Mouse (Mus musculus): ENCODE measurements around the gene Btbd9.
A peak's percentile ranks its signal among the peaks of the same experiment; 100 is the strongest.

Gene Btbd9

GRCm38 (mm10) chr17:30263535-30263934 lies 312.8 kb downstream of the Btbd9 start:
- no peak for ATAC-seq (ENCODE audit: insufficient number of reproducible peaks, low FRiP score, low TSS enrichment)

DNA sequence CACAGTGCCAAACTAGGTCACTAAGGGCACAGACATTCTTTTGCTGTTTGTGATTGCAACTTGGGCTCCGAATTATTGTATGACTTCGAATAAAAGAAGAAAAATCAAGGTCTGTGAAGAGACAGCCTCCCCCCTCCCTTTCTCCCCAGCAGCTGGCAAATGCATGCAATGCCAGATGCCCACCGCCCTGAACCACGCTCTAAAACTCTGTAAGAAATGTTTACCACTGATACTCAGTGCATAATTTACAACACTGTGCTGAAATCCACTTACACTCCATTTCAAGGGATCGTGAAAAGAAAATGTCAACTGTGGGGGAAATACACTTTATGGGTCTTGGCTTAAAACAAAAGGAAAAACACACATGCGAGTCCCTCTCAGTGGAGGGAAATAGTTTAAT lies 313.3 kb downstream of the Btbd9 start:
- ATAC-seq (ENCODE audit: insufficient number of reproducible peaks, low FRiP score, low TSS enrichment), result no peak

DNA sequence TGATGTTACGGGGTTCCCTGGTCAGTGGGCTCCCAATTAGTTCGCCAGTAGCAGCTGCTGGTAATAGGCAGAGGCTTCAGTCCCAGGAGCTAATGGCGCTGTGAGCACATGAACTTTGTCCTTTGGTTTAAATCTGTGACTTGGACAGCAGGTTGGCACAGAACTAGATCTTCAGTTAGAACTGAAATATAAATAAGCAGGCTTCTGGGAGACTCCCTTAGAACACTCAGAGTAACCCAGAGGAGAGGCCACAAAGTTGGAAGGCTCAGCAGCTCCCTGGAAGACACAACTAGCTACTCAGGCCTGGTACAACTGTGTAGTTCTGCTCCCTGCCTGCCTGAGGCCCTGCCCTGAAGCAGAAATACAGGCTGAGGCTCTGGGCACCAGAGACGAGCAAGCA lies 313.8 kb downstream of the Btbd9 start:
- ATAC-seq (ENCODE audit: insufficient number of reproducible peaks, low FRiP score, low TSS enrichment), result no peak

- no peak for ATAC-seq (ENCODE audit: insufficient number of reproducible peaks, low FRiP score, low TSS enrichment)
These were observed 314.3 kb downstream of the Btbd9 start for GRCm38 (mm10) chr17:30261983-30262340.

DNA sequence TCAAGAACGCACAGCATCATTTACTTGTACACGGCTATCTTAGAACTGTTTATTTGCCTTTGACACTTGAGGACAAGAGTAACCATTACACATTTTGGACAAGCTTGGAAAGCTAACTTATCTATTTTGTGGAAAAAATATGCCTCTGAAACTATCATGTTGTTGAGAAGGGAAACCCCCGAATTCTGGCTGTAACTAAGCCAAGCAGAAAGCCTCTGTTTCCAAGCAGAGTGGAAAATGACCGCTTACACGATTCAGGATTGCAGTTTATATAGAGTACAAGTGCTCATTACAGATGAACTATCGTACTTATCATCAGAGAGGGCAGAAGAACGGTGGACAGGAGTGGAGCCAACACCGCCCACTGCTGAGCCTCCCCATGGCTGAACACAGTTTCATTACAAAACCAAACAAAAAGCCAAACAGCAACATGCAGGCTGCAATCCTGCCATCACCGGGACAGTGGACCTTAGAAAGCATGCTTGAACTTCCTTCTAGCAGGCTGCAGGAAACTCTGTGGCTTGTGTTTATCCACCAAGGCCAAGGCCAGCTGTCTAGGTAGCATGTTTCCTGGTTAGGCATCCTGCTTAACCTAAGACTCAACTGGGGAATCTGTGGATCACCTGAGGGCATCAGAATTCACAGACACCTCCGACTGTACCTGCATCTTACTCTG lies 314.8 kb downstream of the Btbd9 start:
- no peak for ATAC-seq (ENCODE audit: insufficient number of reproducible peaks, low FRiP score, low TSS enrichment)

- no peak for ATAC-seq (ENCODE audit: insufficient number of reproducible peaks, low FRiP score, low TSS enrichment)
These were observed 315.5 kb downstream of the Btbd9 start for GRCm38 (mm10) chr17:30260641-30261306.

DNA sequence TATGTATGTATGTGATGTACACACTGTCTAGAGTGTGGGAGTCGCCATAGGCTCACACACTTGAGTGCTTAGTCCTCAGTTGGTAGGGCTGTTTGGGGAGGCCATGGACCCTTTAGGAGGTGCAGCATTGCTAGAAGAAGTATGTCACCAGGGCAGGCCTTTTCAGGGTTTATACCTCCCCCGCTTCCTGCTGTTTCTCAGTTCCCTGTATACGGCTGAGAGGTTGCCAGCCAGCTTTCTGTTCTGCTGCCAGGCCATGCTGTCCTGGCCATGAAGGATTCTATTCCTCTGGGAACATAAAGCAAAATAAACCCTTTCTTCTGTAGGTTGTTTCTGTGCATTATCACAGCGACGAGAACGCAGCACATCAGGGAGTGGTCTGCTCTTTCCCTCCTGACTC lies 316.4 kb downstream of the Btbd9 start:
- ATAC-seq (ENCODE audit: insufficient number of reproducible peaks, low FRiP score, low TSS enrichment), result no peak

DNA sequence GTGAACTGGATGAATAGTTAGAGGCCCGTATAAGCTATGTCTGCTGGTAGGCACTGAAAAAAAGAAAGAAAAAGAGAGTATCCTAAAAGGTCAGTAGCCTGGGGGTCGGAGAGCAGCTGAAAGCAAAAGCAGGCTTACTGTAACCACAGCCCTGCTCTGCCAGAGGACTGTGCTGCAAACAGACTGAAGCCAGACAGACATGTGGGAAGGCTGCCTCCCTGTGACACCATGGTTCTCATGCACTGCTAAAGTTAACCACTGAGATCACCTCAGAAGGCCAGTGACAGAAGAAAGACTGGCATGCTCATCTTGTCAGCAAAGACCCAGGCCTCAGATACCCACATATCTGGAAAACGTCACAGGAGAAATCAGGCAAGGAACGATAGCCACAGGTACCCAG lies 317.8 kb downstream of the Btbd9 start:
- no peak for ATAC-seq (ENCODE audit: insufficient number of reproducible peaks, low FRiP score, low TSS enrichment)

- ATAC-seq (ENCODE audit: insufficient number of reproducible peaks, low FRiP score, low TSS enrichment), result no peak
These were observed 320.2 kb downstream of the Btbd9 start for GRCm38 (mm10) chr17:30255928-30256560.

DNA sequence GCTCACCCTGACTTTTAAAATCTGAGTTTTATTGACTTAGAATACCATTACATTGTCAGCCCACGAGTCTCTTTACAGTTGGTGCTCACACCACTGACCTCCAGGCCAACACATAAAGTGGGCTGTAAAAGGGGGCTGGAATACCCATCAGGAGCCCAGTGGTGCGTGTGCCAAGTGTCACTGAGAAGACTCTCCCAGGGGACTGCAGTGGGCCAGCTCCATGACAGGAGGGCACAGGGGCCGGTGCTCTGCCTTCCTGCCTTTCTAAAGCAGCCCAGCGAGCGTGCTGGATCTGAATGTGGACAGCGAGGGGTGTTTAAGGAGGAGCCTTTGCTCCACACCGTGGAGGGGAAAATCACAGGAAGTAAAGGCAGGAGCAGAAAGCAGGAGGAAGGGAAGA lies 322.4 kb downstream of the Btbd9 start:
- no peak for ATAC-seq (ENCODE audit: insufficient number of reproducible peaks, low FRiP score, low TSS enrichment)

GRCm38 (mm10) chr17:30253028-30253427 lies 323.3 kb downstream of the Btbd9 start:
- no peak for ATAC-seq (ENCODE audit: insufficient number of reproducible peaks, low FRiP score, low TSS enrichment)

DNA sequence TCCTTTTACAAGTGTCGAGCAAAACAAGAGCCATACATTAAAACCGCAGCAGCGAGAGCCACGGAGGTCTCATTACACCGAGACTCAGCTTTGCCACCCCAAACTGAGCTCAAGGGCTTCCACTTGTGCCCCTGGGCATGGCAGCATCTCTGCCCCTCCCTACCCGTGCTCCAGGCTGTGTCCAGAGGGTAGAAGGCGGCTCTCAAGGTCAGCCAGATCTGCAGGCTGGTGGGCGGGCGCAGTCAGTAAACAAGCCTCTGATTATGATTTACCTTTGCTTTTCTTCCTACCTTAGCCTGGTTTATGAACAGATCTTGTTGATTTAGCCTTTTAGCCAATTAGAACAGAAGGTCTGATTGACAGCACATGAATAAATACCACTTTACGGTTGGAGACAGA lies 331.0 kb downstream of the Btbd9 start:
- ATAC-seq (ENCODE audit: insufficient number of reproducible peaks, low FRiP score, low TSS enrichment), result no peak

- no peak for ATAC-seq (ENCODE audit: insufficient number of reproducible peaks, low FRiP score, low TSS enrichment)
These were observed 331.5 kb downstream of the Btbd9 start for GRCm38 (mm10) chr17:30244651-30245307.

DNA sequence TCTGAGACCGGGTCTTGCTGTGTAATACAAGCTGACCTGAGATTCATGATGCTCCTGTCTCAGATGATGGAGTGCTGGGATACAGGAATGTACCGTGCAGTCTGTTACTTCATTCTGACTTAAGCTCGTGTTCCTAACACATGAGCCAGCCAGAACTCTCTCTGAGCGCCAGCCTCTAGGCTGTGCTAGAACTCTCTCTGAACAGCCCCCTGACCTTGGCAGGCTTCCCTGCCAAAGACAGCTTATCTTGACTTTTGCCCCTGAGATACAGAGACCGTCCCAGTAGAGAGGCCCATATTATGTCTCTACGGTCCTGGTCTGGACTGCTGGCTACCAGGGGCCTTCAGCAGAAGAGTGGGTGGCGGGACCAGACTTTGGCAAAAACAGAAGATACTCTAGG lies 332.7 kb downstream of the Btbd9 start:
- no peak for ATAC-seq (ENCODE audit: insufficient number of reproducible peaks, low FRiP score, low TSS enrichment)

DNA sequence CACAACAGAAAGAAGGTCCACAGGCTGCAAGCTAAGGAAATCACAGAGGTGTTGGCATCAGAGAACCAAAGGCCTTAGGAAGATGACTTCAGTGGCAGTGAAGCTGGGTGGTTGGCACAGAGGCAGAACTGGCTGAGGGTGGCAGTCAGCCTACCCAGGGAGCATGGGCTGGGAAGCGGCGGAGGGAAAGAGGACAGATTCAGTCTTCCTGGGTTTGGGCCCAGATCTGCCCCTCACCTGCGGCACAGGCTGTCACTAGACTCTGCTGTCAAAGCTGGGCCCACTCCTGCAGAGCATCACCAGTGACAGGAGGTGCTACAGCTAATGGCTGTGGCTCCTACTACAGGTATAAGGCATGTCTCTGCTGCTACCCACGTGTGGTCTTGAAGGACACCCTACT lies 333.6 kb downstream of the Btbd9 start:
- no peak for ATAC-seq (ENCODE audit: insufficient number of reproducible peaks, low FRiP score, low TSS enrichment)

GRCm38 (mm10) chr17:30241720-30242322 lies 334.5 kb downstream of the Btbd9 start:
- no peak for ATAC-seq (ENCODE audit: insufficient number of reproducible peaks, low FRiP score, low TSS enrichment)

DNA sequence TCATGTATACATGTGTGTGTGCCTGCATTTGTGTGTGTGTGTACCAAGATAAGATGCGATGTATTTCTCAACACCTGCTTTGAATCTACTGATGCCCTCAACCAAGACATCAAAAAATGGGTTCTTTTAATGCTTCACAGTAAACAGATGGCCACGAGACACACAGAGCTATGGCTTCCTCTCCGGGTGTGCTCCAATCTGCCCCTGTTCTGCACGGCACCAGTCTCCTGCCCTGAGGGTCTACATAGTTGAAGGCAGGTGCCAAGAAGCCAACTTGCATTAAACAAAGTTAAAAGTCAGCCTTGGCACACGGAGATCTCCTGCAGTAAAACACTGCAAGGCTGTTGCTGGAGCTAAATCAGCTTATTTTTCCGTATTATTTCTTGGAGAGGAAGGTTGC lies 335.2 kb downstream of the Btbd9 start:
- 0 out of 2 replicates have a peak, but pooled peaks have one; percentile 26 for ATAC-seq (ENCODE audit: insufficient number of reproducible peaks, low FRiP score, low TSS enrichment)

DNA sequence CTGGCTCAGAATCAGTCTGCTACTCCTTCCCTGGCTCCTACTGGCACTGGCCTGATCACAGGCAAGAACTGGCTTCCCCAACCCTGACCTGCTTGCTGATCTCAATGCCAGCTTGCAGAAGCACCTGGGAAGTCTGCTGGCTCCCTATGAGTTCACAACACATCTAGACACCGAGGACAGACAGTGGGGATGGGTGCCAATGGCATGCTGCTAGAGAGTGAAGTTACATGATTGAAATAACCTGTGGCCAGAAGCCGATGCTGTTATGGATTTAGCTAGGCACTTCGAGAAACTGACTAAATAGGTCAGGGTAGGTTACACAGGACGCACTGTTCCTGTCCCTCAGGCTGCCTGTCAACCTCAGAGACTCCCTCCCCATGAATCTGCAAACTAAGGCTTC lies 335.6 kb downstream of the Btbd9 start:
- peak; percentile 71; the same call in 1 of the 2 replicates for ATAC-seq (ENCODE audit: insufficient number of reproducible peaks, low FRiP score, low TSS enrichment)

- ATAC-seq (ENCODE audit: insufficient number of reproducible peaks, low FRiP score, low TSS enrichment), result no peak
These were observed 336.8 kb downstream of the Btbd9 start for GRCm38 (mm10) chr17:30239458-30239857.

DNA sequence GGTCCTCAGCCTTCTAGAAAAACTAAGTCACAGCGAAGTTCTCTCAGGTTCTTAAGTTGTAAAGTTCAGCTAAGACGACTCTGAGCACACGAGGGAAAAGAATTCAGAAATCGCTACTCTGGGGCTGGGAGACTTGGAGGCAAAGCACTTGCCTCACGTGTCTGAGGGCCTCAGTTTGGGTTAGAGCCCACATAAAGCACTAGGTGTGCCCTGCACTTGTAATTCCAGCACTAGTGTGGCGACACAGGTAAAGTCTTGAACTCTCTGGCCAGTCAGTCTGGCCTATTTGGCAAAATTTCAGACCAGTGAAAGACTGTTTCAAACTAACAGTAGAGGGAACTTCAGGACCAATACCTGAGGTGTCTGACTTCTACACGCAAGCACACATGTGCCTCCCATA lies 338.7 kb downstream of the Btbd9 start:
- no peak for ATAC-seq (ENCODE audit: insufficient number of reproducible peaks, low FRiP score, low TSS enrichment)

GRCm38 (mm10) chr17:30236611-30237010 lies 339.7 kb downstream of the Btbd9 start:
- no peak for ATAC-seq (ENCODE audit: insufficient number of reproducible peaks, low FRiP score, low TSS enrichment)
